Mouse (Mus musculus): Measurements from ENCODE around the gene Krt9. TPM values are rescaled to one million over a fixed set of nuclear protein-coding genes. Genes with fewer than 3 reads are reported as not detected.
"Not testable (repeated sequence)": the region's sequence is repeated elsewhere in the genome, so short reads cannot be mapped to it uniquely, and the experiment has no call there.

Gene Krt9
- not detected in 2 replicates for total RNA-seq (2014; rRNA removed)
- polyA plus RNA-seq (2015; fragmentation: Nextera tagmentation; extraction: Ambion mirVana) = not detected in 2 replicates

DNA sequence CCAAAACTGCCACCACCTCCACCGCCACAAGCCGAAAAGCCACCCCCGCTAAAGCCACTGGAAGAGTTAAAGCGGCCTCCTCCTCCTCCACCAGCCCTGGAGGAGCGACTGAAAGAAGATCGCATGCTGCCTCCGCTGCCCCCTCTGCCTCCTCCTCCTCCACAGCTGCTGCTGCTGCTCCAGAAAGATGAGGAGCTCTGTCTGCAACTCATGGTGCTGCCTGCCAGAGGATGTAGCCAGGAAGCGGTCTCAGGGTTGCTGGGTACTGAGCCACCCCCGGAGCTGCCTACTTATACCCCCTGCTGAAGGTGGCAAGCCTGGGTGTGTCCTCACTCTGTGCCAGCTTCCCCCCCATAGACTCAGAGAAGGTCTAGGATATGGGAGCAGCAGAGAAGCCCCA, at the start of gene Krt9:
TSS of gene Krt9 (minus strand) at position 255 of the 400 bp plus-strand sequence.
- WGBS = 69% methylated on average over 9 of the region's 9 CpGs
- Histone ChIP-seq H3K27me3 (ENCODE audit: insufficient read depth, low read length) (no peaks in the 10 kb centered on the region), H3K4me1 (ENCODE audit: insufficient read depth, low read length) (no peaks in the 10 kb centered on the region), H3K27ac (ENCODE audit: low read depth, low read length) (no peak within 1 kb of the TSS), H3K9ac (replicated peaks; ENCODE audit: low read length, poor library complexity, severe bottlenecking) (no peak within 1 kb of the TSS), H3K36me3 (ENCODE audit: insufficient read depth, low read length) (no peaks in the 10 kb centered on the region), H3K9me3 (ENCODE audit: low read length) (no peaks in the 10 kb centered on the region), H3K4me3 (ENCODE audit: low read depth, low read length) (no peak within 1 kb of the TSS), H3K4me2 (ENCODE audit: low read depth, low read length, poor library complexity, severe bottlenecking) (no peak within 1 kb of the TSS)
- TF ChIP-seq CTCF (IDR thresholded peaks at IDR 0.05) = no peak
- ATAC-seq (ENCODE audit: low FRiP score) = no peak
- no peak for DNase-seq (ENCODE audit: low spot score)

DNA sequence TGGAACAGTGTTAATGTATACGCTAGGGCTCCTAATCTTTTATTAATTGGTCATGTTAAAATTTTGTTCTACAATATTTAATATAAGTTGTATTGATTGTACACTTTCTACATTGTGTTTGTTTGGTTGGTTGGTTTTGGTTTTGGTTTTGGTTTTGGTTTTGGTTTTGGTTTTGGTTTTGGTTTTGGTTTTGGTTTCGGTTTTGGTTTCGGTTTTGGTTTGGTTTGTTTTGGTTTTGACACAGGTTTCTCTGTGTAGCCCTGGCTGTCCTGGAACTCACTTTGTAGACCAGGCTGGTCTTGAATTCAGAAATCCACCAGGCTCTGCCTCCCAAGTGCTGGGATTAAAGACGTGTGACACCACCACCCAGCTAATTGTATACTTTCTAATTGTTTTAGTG, 47.2 kb upstream of the Krt9 start:
- DNase-seq (ENCODE audit: low spot score); H3K27me3 ChIP-seq (ENCODE audit: insufficient read depth, low read length); H3K9me3 ChIP-seq (ENCODE audit: low read length); H3K4me2 ChIP-seq (ENCODE audit: low read depth, low read length, poor library complexity, severe bottlenecking); H3K4me1 ChIP-seq (ENCODE audit: insufficient read depth, low read length); H3K36me3 ChIP-seq (ENCODE audit: insufficient read depth, low read length); ATAC-seq (ENCODE audit: low FRiP score); H3K9ac ChIP-seq (replicated peaks; ENCODE audit: low read length, poor library complexity, severe bottlenecking); H3K4me3 ChIP-seq (ENCODE audit: low read depth, low read length); H3K27ac ChIP-seq (ENCODE audit: low read depth, low read length): not testable (repeated sequence)
- 88% methylated on average over 4 of the region's 4 CpGs for WGBS

DNA sequence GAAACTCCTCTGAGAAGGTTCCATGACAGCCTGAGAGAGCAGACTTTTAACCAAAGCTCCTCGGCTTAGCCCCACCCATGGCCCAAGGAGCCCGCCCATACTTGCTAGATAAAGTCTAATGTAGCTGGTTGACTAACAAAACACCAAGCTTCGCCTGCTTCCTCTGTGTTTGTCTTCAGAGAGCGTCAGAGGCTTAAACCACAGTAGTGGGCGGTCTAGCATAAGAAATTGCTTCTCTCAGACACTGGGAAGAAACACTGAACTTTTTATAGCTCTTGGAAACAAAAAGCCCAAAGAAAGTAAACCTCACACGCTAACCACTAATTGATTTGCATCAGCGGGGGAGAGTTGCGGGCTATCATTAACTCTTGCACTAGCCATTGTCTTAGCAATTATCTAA, 28.7 kb upstream of the Krt9 start:
- Histone ChIP-seq H3K4me3 (ENCODE audit: low read depth, low read length) (no peak overlapping the region), H3K27me3 (ENCODE audit: insufficient read depth, low read length) (no peaks in the 10 kb centered on the region), H3K9ac (replicated peaks; ENCODE audit: low read length, poor library complexity, severe bottlenecking) (no peak overlapping the region), H3K36me3 (ENCODE audit: insufficient read depth, low read length) (no peaks in the 10 kb centered on the region), H3K27ac (ENCODE audit: low read depth, low read length) (no peak overlapping the region), H3K4me1 (ENCODE audit: insufficient read depth, low read length) (no peaks in the 10 kb centered on the region), H3K9me3 (ENCODE audit: low read length) (no peaks in the 10 kb centered on the region), H3K4me2 (ENCODE audit: low read depth, low read length, poor library complexity, severe bottlenecking) (no peak overlapping the region)
- ATAC-seq (ENCODE audit: low FRiP score) (no peak), DNase-seq (ENCODE audit: low spot score) (no peak)
- TF ChIP-seq CTCF (IDR thresholded peaks at IDR 0.05) = no peak
- WGBS = 71% methylated on average over 8 of the region's 8 CpGs

DNA sequence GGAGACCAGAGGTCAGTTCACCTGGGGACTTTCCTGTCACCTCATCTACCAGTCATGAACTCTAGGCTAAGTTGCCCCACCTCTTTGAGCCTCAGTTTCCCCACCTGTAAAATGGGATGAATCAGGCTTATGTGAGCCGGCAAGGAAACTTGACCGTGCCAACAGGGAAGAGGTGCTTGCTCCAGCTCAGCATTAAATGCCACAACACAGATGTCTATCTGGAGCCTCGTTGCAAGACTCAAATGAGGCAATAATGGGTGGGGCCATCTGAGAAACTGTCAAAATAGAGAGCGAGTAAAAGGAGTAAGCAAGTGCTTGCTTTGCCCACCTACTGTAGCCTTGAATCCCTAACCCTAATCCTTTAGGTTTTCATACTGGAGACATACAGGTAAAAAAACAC, 26.3 kb upstream of the Krt9 start:
- WGBS = 85% methylated on average over 4 of the region's 4 CpGs
- Histone ChIP-seq H3K27ac (ENCODE audit: low read depth, low read length) (no peak overlapping the region), H3K9me3 (ENCODE audit: low read length) (no peaks in the 10 kb centered on the region), H3K4me3 (ENCODE audit: low read depth, low read length) (no peak overlapping the region), H3K27me3 (ENCODE audit: insufficient read depth, low read length) (no peaks in the 10 kb centered on the region), H3K36me3 (ENCODE audit: insufficient read depth, low read length) (no peaks in the 10 kb centered on the region), H3K9ac (replicated peaks; ENCODE audit: low read length, poor library complexity, severe bottlenecking) (no peak overlapping the region), H3K4me1 (ENCODE audit: insufficient read depth, low read length) (no peaks in the 10 kb centered on the region), H3K4me2 (ENCODE audit: low read depth, low read length, poor library complexity, severe bottlenecking) (no peak overlapping the region)
- ATAC-seq (ENCODE audit: low FRiP score) (no peak), DNase-seq (ENCODE audit: low spot score) (no peak)
- TF ChIP-seq CTCF (IDR thresholded peaks at IDR 0.05) = no peak

DNA sequence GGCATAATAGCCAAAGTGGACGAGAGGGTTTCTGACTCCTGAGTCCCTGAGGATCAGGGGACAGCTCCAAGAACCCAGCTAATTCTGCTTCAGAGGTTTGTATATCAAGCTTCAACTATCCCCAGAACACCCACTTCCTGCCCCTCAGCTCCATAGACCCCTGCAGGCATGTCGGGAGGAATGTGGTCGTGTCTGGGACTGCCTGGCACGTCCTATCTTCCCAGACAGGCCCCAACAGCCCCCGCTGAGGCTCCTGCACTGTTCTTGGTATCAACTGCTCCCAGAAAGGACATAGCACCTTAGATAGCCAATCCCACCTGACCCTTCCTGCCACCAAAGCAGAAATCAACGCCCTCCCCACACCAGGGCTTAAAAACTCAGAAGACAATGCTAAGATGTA, 15.5 kb upstream of the Krt9 start:
- no peak for ATAC-seq (ENCODE audit: low FRiP score)
- H3K27me3 ChIP-seq (ENCODE audit: insufficient read depth, low read length) = no peaks in the 10 kb centered on the region
- DNase-seq (ENCODE audit: low spot score) = no peak
- H3K9me3 ChIP-seq (ENCODE audit: low read length) = no peaks in the 10 kb centered on the region
- no peak overlapping the region for H3K4me2 ChIP-seq (ENCODE audit: low read depth, low read length, poor library complexity, severe bottlenecking)
- no peaks in the 10 kb centered on the region for H3K4me1 ChIP-seq (ENCODE audit: insufficient read depth, low read length)
- 68% methylated on average over 6 of the region's 6 CpGs for WGBS
- no peak overlapping the region for H3K4me3 ChIP-seq (ENCODE audit: low read depth, low read length)
- no peaks in the 10 kb centered on the region for H3K36me3 ChIP-seq (ENCODE audit: insufficient read depth, low read length)
- H3K9ac ChIP-seq (replicated peaks; ENCODE audit: low read length, poor library complexity, severe bottlenecking) = no peak overlapping the region
- no peak for TF ChIP-seq CTCF (IDR thresholded peaks at IDR 0.05)
- no peak overlapping the region for H3K27ac ChIP-seq (ENCODE audit: low read depth, low read length)

DNA sequence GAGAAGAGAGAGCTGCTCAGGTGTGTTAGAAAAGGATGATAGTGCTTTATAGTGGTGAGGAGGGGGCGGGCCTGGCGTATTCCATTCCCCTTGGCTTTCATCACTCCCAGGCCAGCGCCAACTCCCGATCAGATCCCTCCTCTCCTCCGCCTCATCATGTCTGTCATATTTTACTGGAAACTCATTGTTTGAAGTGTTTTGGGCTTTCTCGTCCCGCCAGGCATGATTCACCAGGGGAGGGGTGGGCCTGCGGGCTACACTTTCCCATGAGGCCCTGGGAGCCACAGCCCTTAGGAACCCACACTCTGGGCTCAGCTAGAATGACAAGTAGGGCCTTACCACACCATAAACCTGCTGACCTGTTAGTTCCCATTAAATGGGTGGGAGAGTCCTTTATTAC, 14.5 kb upstream of the Krt9 start, which contains the start of gene Krt14:
TSS of gene Krt14 (minus strand) at position 51 of the 400 bp plus-strand sequence.
- ATAC-seq (ENCODE audit: low FRiP score) = no peak
- Histone ChIP-seq H3K4me2 (ENCODE audit: low read depth, low read length, poor library complexity, severe bottlenecking) (no peak within 1 kb of the TSS), H3K9me3 (ENCODE audit: low read length) (no peaks in the 10 kb centered on the region), H3K9ac (replicated peaks; ENCODE audit: low read length, poor library complexity, severe bottlenecking) (no peak within 1 kb of the TSS), H3K27ac (ENCODE audit: low read depth, low read length) (no peak within 1 kb of the TSS), H3K36me3 (ENCODE audit: insufficient read depth, low read length) (no peaks in the 10 kb centered on the region), H3K27me3 (ENCODE audit: insufficient read depth, low read length) (no peaks in the 10 kb centered on the region), H3K4me1 (ENCODE audit: insufficient read depth, low read length) (no peaks in the 10 kb centered on the region), H3K4me3 (ENCODE audit: low read depth, low read length) (no peak within 1 kb of the TSS)
- 93% methylated on average over 8 of the region's 8 CpGs for WGBS
- no peak for DNase-seq (ENCODE audit: low spot score)
- no peak for TF ChIP-seq CTCF (IDR thresholded peaks at IDR 0.05)

Measured in midbrain, postnatal 0 days (tissue).